ENCODE assay signal across 28 mouse cellular contexts in genomic region chr6:114674771-114675170, GRCm38 (mm10). TPM values are rescaled to one million over a fixed set of nuclear protein-coding genes. Genes with fewer than 3 reads are reported as not detected.
A peak's percentile ranks its signal among the peaks of the same experiment; 100 is the strongest.
DNase-seq lines count a peak whose midpoint lies in the region; TF ChIP-seq lines count a peak whose summit lies in the region.
"Had no signal": no experiment of that assay in that cellular context is flagged by ENCODE, and none has a peak within 500 bp of the region (broad histone marks: within the 10 kb centered on the region; RNA-seq: fewer than 3 reads in every experiment).

No protein-coding gene starts in this region.

- H3K4me1 ChIP-seq in cortical plate, adult 2 months (ENCODE audit: control insufficient read depth, insufficient read depth, low read length): peaks cover 2% of the 10 kb centered on the region; the same call in 1 of the 2 replicates
- H3K4me1 ChIP-seq: heart, embryonic 10.5 days; hindbrain, embryonic 13.5 days; kidney, embryonic 15.5 days; limb, embryonic 13.5 days; lung, embryonic 15.5 days; midbrain, embryonic 12.5 days; stomach, embryonic 15.5 days had no signal

- peak; percentile 72 for DNase-seq in 3T3-L1 (ENCODE audit: low read depth, low spot score)
- peak; percentile 57 for DNase-seq in 416B (ENCODE audit: low read depth)
- peak; percentile 44 for DNase-seq in NIH3T3 (ENCODE audit: low read depth)
- DNase-seq in kidney, postnatal 10 days: no peak
- no peak for DNase-seq in layer of hippocampus, adult 9-11 months
- no peak for DNase-seq in spleen, postnatal 10 days (ENCODE audit: low spot score in 2 of 2)
- DNase-seq: adrenal gland, postnatal 10 days; cerebellum, adult 8-10 months; cerebellum, postnatal 25 days; gastrocnemius, postnatal 25 days; heart, adult 11 months; heart, postnatal 4 days; kidney, adult 11 months; kidney, postnatal 36 days; liver, embryonic 13.5 days; lung, postnatal 36 days; right cerebral cortex, postnatal 14 days; thymus, postnatal 25 days had no signal

- 0 out of 2 replicates have a peak, but pooled peaks have one; percentile 6 for TF ChIP-seq CTCF in cortical plate, adult 2 months (IDR thresholded peaks at IDR 0.05; ENCODE audit: extremely low read depth, insufficient read depth, low read length)

- no peak for TF ChIP-seq POLR2A in cortical plate, adult 2 months (IDR thresholded peaks at IDR 0.05; ENCODE audit: extremely low read depth, insufficient read depth, low read length)

- no peak overlapping the region for H3K27ac ChIP-seq in cortical plate, adult 2 months (ENCODE audit: insufficient read depth, low read length)
- H3K27ac ChIP-seq: heart, embryonic 10.5 days; hindbrain, embryonic 13.5 days; kidney, embryonic 15.5 days; layer of hippocampus, adult 2 months; limb, embryonic 13.5 days; liver, embryonic 13.5 days; lung, embryonic 15.5 days; midbrain, embryonic 12.5 days; stomach, embryonic 15.5 days had no signal

- H3K4me3 ChIP-seq in cortical plate, adult 2 months (ENCODE audit: insufficient read depth, low read length): no peak overlapping the region
- H3K4me3 ChIP-seq: heart, embryonic 10.5 days; hindbrain, embryonic 13.5 days; kidney, embryonic 15.5 days; layer of hippocampus, adult 2 months; limb, embryonic 13.5 days; liver, embryonic 13.5 days; lung, embryonic 15.5 days; megakaryocyte, embryonic 14.5 days; midbrain, embryonic 12.5 days; stomach, embryonic 15.5 days had no signal

RNA-seq across cellular contexts. Expression of gene Atg7, which starts 31.9 kb away (rescaled TPM):
- polyA plus RNA-seq in cortical plate, adult 2 months (2012; rRNA removed): 22.4 and 25.3 TPM in 2 replicates

Comparison
In these comparisons a context has a peak if more than half of its experiments do, and no peak if none do; other contexts are left out.
1. DNase-seq: peak in 3T3-L1 (single experiment), 416B (single experiment) and NIH3T3 (single experiment); none in kidney, postnatal 10 days (single experiment), layer of hippocampus, adult 9-11 months (single experiment) and spleen, postnatal 10 days (0 of 2).